Mouse (Mus musculus): ENCODE results near the gene Olfr1395.

- no peak for TF ChIP-seq CTCF (IDR thresholded peaks at IDR 0.05; ENCODE audit: control insufficient read depth, insufficient read depth, low read length)
- no peak for TF ChIP-seq POLR2A (IDR thresholded peaks at IDR 0.05; ENCODE audit: borderline replicate concordance, control insufficient read depth, low read depth, low read length)
Observed at GRCm38 (mm10) chr11:49100409-49100808, 41.7 kb upstream of the Olfr1395 start.
